Mouse (Mus musculus) forebrain, embryonic 10.5 days (tissue): Measurements from ENCODE around the gene Nptxr. TPM values are rescaled to one million over a fixed set of nuclear protein-coding genes. Genes with fewer than 3 reads are reported as not detected.

ENCODE experiments used
- DNase-seq: peaks from one replicate; pipeline ENCODE4 v3.0.0-alpha.2; 2017; ENCODE audit warnings: low spot score; ENCODE audit errors: extremely low spot score
- H3K27ac ChIP-seq: fragments of 300-500 bp; sonication (generic); 2 replicates; pipeline ENCODE4 v1.5.1; 2016; ENCODE audit warnings: mild to moderate bottlenecking
- H3K27me3 ChIP-seq: fragments of 300-500 bp; sonication (generic); 2 replicates; pipeline ENCODE4 v1.6.1; 2016; ENCODE audit warnings: mild to moderate bottlenecking; ENCODE audit not compliant: poor library complexity, severe bottlenecking
- H3K36me3 ChIP-seq: fragments of 300-500 bp; sonication (generic); replicated peaks from 2 replicates; pipeline ENCODE4 v1.6.1; 2016; ENCODE audit warnings: mild to moderate bottlenecking, moderate library complexity
- H3K4me1 ChIP-seq: fragments of 300-500 bp; sonication (generic); 2 replicates; pipeline ENCODE4 v1.6.1; 2016
- H3K4me3 ChIP-seq: fragments of 300-500 bp; sonication (generic); 2 replicates; pipeline ENCODE4 v1.5.1; 2016; ENCODE audit warnings: mild to moderate bottlenecking, moderate library complexity
- H3K9me3 ChIP-seq: fragments of 300-500 bp; sonication (generic); 2 replicates; pipeline ENCODE4 v1.6.1; 2016; ENCODE audit warnings: mild to moderate bottlenecking, moderate library complexity
- WGBS: fragments of 180-500 bp; shearing (Covaris S2); methylation state at CpG from one replicate; pipeline ENCODE4 v1.1.7; 2016; 5-methylcytosine and 5-hydroxymethylcytosine counted together
- polyA plus RNA-seq: library from polyadenylated mRNA; unstranded; fragments of >200 nt; fragmentation: Nextera tagmentation; extraction: Ambion mirVana; gene quantifications from 2 replicates; pipeline ENCODE4 v1.2.1, GENCODE M21; 2016

The Nptxr gene
- polyA plus RNA-seq, 1 experiment from 2014 or later, result 1.6 TPM

DNA sequence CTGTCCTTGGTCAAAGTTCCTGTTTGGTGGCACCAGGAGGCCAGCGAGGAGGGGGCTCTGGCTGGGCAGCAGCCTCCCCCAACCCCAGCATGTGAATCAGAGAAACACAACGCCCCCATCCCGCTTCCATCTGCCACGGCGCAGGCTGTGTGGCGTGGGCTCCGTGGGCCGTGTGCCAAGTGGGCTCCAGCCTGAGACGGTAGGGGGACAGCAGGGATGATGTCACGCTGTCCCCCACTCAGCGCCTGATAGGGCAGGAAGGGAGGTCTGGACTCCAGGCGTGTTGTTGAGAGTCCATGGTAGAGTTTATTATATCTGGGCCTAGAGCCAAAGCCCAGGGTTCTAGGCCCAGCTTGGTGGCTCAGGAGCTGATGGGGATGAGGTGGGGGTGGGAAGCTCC lies 8.3 kb downstream of the Nptxr start:
- Histone ChIP-seq H3K27ac (no peak overlapping the region), H3K4me3 (no peak overlapping the region), H3K27me3 (peaks cover 45% of the 10 kb centered on the region), H3K4me1 (peaks cover 12% of the 10 kb centered on the region), H3K36me3 (no peaks in the 10 kb centered on the region), H3K9me3 (no peaks in the 10 kb centered on the region)
- 92% methylated on average over 12 of the region's 12 CpGs for WGBS
- DNase-seq, result no peak

DNA sequence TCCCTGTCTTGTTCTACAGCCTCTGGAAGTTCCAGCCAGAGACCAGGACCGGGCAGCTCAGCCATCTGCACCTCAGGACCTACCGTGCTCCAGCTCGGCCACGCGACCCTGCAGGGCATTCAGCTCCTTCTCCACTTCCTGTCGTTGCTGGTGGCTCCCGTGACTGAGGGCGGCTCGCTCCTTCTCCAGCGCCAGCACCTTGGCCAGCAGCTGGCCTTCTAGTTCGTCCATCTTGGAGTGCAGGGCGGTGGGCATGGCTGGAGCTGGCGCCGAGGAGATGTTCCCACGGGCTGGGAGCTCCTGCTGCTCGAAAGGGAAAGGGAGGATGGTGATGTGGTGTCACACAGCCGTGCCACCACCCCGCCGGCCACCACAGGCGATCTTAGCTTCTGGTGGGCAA lies 10.4 kb downstream of the Nptxr start:
- Histone ChIP-seq H3K36me3 (no peaks in the 10 kb centered on the region), H3K4me3 (no peak overlapping the region), H3K27ac (no peak overlapping the region), H3K9me3 (no peaks in the 10 kb centered on the region), H3K4me1 (peaks cover 19% of the 10 kb centered on the region), H3K27me3 (peaks cover 32% of the 10 kb centered on the region)
- DNase-seq, result no peak
- WGBS, result 36% methylated on average over 20 of the region's 20 CpGs

DNA sequence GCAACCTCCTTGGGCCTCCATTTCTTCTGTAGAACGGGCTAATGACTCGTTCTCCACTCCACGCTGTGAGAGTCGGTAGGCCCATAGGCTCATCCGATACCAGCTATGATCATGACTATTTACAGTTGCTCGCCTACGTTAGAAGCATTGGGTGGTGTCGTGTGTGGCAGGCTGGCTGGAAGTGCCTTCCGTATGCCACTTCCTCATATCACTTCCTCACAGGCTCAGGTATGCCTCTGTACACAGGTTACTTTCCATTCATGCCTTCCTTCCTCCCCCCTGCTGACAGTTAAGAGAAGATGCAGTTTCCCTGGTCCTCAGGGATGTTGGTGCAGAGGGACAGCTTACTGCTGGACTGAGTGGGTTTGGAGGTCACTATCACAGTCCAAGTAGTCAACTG lies 11.5 kb downstream of the Nptxr start:
- no peak overlapping the region for H3K4me3 ChIP-seq
- DNase-seq, result no peak
- H3K27ac ChIP-seq, result no peak overlapping the region
- peaks cover 32% of the 10 kb centered on the region for H3K27me3 ChIP-seq
- H3K4me1 ChIP-seq, result peaks cover 21% of the 10 kb centered on the region
- H3K36me3 ChIP-seq, result no peaks in the 10 kb centered on the region
- no peaks in the 10 kb centered on the region for H3K9me3 ChIP-seq
- 97% methylated on average over 9 of the region's 9 CpGs for WGBS

DNA sequence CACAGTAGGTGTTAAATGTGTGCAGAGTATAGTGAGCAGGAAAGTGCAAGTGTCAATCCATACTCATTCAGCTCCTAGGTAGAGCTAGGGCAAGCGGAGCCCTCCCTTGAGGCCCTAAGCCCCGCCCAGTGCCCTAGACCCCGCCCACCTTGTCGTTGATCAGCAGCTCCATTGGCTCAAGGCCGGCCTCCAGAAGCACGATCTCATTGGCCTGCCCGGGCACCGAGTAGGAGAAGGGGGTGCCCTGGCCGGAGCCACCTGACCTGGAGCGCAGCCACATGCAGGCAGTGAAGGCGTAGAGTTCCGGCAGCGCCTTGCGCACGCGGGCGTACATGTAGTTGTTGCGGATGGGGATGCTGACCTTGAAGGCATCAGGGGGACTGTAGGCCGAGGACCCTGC lies 12.1 kb downstream of the Nptxr start:
- peak; percentile 52 for DNase-seq
- Histone ChIP-seq H3K36me3 (no peaks in the 10 kb centered on the region), H3K4me1 (peaks cover 27% of the 10 kb centered on the region), H3K27me3 (peaks cover 32% of the 10 kb centered on the region), H3K4me3 (peak overlapping the region; percentile 36), H3K27ac (no peak overlapping the region), H3K9me3 (no peaks in the 10 kb centered on the region)
- WGBS, result 20% methylated on average over 19 of the region's 19 CpGs

DNA sequence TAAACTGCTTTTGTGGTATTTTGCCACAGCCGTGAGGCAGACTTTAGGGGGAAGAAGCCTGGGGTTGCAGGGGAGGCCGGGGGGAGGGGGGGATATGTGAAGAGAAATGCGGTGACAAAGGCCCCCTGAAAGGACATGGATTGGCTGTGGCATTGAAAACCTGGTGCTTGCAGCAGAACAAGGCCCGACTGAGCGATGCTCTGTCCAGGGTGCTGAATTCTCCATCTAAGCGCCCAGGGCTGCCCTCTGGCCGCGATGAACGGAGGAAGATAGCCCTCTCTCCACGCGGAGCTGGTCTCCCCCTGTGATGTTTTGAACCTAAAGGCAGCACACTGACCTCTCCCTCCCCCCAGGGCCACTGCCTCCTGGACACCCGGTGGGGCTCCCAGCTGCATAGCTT lies 13.1 kb downstream of the Nptxr start:
- no peaks in the 10 kb centered on the region for H3K9me3 ChIP-seq
- H3K27ac ChIP-seq, result no peak overlapping the region
- WGBS, result 5% methylated on average over 12 of the region's 12 CpGs
- no peaks in the 10 kb centered on the region for H3K36me3 ChIP-seq
- H3K27me3 ChIP-seq, result peaks cover 32% of the 10 kb centered on the region
- peaks cover 33% of the 10 kb centered on the region for H3K4me1 ChIP-seq
- no peak overlapping the region for H3K4me3 ChIP-seq
- DNase-seq, result peak; percentile 70

DNA sequence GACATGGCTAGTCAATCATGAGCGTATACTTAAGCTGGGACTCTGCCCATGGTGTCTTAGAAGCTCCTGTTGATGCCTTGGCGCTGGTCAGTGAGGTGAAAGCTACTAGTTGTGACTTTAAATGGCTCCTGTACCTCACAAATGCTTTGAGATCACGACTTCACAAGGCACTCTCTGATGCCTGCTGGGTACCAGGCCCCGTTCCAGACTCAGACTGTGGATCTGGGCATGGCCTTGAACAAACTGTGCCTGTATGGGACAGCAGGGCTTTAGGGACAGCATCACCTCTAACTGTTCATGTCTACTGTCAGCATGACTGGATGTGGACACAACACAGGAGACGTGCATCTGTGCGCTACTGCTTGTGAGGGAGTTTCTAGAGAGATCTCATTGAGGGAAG lies 13.7 kb downstream of the Nptxr start:
- Histone ChIP-seq H3K27me3 (peaks cover 32% of the 10 kb centered on the region), H3K4me1 (peaks cover 33% of the 10 kb centered on the region), H3K4me3 (no peak overlapping the region), H3K9me3 (no peaks in the 10 kb centered on the region), H3K36me3 (no peaks in the 10 kb centered on the region), H3K27ac (no peak overlapping the region)
- no peak for DNase-seq
- WGBS, result 85% methylated on average over 6 of the region's 6 CpGs

DNA sequence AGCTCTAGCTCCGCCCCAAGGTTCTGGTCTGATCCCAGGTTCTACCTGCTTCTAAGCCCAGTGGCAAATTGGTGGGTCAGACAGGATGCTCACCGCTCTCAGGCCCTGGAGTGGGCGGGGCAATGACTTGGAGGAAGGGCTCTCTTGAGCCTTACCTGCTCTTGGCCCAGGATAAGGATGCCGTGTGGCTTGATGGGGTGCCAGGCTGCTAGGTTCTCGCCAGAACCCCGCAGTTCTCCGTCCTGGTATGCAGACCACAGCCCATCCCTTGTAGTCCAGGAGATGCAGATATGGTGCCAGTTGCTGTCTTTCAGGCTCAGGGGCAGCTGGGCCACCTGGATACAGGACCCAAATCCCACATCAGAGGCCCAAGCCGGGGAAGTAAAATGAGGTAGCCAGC lies 14.5 kb downstream of the Nptxr start:
- H3K4me3 ChIP-seq, result no peak overlapping the region
- H3K9me3 ChIP-seq, result no peaks in the 10 kb centered on the region
- WGBS, result 52% methylated on average over 8 of the region's 8 CpGs
- DNase-seq, result no peak
- H3K27ac ChIP-seq, result no peak overlapping the region
- no peaks in the 10 kb centered on the region for H3K36me3 ChIP-seq
- peaks cover 33% of the 10 kb centered on the region for H3K4me1 ChIP-seq
- H3K27me3 ChIP-seq, result peaks cover 28% of the 10 kb centered on the region

DNA sequence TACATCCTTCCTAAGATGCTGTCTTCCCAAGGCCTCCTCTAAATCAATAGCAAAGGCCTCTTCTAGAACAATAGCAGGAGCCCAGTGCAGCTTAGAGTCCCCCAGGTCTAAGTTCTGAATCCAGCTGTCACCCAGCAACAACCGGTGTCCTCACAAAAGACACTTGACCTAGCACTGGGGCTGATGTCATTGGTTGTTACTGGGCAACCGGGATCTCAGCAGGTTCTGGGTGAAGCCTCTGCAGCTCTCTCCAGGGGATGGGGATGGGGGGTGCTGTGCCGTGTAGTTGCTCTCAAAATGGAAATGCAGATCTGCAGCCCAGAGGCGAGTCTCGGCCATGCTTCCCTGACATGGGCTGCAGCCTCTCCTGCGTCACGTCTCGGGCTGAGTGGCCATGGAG lies 16.8 kb downstream of the Nptxr start:
- Histone ChIP-seq H3K27me3 (peaks cover 15% of the 10 kb centered on the region), H3K36me3 (no peaks in the 10 kb centered on the region), H3K4me3 (no peak overlapping the region), H3K4me1 (peaks cover 32% of the 10 kb centered on the region), H3K27ac (no peak overlapping the region), H3K9me3 (no peaks in the 10 kb centered on the region)
- 58% methylated on average over 8 of the region's 8 CpGs for WGBS
- no peak for DNase-seq

DNA sequence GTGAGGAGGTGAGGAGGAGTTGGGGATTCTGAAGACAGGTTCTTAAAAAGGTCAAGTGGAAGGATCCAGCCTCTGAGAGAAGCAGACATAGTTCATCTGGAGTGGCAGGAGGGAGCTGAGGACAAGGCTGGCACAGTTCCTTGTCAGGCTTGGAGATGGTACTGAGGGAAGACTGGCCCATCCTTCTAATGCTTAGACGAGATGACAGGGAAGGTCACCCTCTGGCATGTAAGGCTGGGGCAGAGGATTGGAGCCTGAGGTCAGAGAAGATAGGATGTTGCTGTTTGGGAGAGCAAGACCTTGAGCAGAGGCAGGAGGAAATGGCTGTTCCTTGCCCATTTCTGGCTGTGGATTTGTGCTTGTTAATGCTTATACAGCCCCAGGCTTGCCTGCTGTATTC lies 19.5 kb downstream of the Nptxr start:
- WGBS, result 76% methylated on average over 1 of the region's 1 CpGs

DNA sequence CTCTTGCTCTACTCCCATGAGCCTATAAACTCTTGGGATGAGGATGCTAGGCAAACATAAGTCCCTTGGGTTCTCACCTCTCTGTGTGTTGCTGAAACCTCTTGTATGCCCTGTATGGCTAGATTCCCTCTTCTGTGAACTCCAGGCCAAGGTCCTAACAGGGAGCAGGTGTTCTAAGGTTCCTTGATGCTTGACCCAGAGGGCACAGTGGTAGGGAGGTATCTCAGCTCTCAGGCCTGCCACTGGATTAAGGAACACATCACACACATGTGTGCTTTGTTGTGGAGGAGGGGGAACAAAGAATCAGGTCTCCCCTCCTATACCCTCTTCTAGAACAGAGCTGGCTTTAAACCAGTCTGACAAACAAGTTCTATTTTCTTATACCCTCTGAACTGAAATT lies 26.8 kb downstream of the Nptxr start, which contains the start of gene Dnal4:
TSS of gene Dnal4 (minus strand) at position 101 of the 400 bp plus-strand sequence.
- Histone ChIP-seq H3K9me3 (no peaks in the 10 kb centered on the region), H3K27me3 (no peaks in the 10 kb centered on the region), H3K4me1 (peaks cover 26% of the 10 kb centered on the region), H3K27ac (no peak within 1 kb of the TSS), H3K36me3 (no peaks in the 10 kb centered on the region), H3K4me3 (no peak within 1 kb of the TSS)
- no peak for DNase-seq

More for the DNA sequence above, 19.5 kb downstream of the Nptxr start:
- DNase-seq, result no peak
- peaks cover 18% of the 10 kb centered on the region for H3K4me1 ChIP-seq
- no peak overlapping the region for H3K4me3 ChIP-seq
- no peaks in the 10 kb centered on the region for H3K9me3 ChIP-seq
- H3K27ac ChIP-seq, result no peak overlapping the region
- H3K36me3 ChIP-seq, result no peaks in the 10 kb centered on the region
- no peaks in the 10 kb centered on the region for H3K27me3 ChIP-seq

DNA sequence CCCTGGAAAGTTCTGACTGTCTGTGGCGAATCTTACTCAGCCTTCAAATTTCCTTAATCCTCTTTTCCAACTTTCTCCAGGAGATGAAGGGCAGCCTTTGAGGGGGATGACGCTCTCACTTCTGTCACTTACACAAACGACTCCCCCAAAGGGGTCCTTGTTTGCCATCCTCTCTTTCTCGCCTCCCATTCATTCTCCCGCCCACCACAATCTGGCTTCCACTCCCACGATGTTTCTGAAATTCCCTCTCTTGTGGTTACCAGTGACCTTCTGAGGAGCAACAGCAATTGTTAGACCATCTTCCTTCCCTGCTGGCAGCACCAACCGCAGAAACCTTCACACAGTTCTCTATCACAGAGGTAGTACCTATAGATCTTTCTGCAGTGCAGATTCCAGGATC lies 28.9 kb downstream of the Nptxr start:
- Histone ChIP-seq H3K27me3 (no peaks in the 10 kb centered on the region), H3K4me1 (peaks cover 31% of the 10 kb centered on the region), H3K4me3 (no peak overlapping the region), H3K9me3 (no peaks in the 10 kb centered on the region), H3K27ac (no peak overlapping the region), H3K36me3 (no peaks in the 10 kb centered on the region)
- DNase-seq, result no peak
- WGBS, result 68% methylated on average over 7 of the region's 7 CpGs

DNA sequence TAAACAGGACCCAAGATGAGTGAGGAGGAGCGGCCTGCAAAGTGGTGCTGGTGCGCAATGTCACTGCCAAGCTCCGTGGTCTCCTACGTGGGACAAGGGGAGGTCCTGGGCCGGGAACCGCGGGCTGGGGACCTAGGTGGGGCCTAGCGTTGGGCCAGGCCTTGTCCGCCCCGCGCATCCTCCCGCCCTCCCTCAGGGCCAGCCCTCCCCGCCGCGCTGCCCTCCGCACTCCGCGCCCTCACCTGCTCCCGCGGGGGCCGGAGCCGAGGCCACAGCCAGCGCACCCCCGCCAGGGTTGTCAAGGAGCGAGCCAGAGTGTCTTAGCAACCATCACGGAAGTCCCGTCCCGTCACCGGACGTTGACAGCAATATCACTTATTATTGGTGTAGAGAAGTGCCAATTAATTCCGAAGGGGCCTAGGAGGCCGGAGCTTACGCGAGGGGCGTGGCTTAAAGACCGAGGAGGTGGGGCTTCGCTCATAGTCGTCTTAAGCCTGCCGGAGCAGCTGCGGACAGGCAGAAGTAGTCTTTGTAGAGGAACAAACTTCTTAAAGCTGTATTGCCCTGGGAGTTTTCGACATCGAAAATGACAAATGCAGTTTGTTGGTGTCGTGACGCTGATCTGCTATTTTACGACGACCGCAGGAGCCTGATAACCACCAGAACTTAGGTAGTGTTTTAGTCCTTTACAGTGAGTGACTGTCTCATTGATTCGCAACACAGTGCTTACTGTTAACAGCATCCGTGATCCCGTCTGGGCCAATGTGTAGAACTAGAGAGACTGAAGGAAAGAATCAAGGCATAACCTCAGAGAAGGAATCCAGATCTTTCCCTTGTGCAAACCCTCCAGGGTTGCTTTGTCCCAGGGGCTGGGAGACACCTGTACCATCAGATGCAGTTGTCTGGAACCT lies 30.2 kb downstream of the Nptxr start:
- Histone ChIP-seq H3K27me3 (no peaks in the 10 kb centered on the region), H3K9me3 (no peaks in the 10 kb centered on the region), H3K27ac (peak overlapping the region; percentile 91), H3K36me3 (no peaks in the 10 kb centered on the region), H3K4me3 (peak overlapping the region; percentile 92), H3K4me1 (peaks cover 42% of the 10 kb centered on the region)
- WGBS, result under 1% methylated on average over 50 of the region's 50 CpGs
- peak; percentile 95 for DNase-seq

DNA sequence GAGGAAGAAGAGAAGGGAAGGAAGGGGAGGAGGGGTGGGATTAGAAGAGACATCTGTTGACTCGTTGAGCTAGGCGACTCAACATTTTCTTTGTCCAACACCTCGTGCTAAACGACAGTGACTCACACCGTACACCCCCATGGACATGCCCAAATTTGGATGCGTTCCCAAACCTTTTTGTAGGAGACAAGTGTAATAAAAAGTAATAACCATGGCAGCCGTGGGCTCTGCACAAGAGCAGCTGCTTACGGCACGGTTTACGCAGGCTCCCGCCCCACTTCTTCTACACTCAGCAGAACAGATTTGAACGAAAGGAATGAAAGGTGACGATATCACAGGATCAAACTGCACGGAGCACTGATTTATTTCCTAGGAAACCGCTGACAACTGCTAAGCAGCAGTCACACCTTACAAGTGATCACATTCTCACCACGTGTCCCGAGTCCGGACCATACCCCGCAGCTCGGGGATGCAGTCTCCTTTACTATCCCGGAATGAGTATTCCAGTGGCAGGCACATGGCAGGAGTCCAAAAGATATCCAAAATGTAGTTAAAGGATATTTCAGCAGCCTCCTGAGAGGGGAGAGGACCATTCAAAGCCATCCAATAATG lies 33.8 kb downstream of the Nptxr start:
- H3K4me1 ChIP-seq, result peaks cover 50% of the 10 kb centered on the region
- 91% methylated on average over 21 of the region's 21 CpGs for WGBS
- no peak for DNase-seq
- H3K36me3 ChIP-seq, result no peaks in the 10 kb centered on the region; the same call in 1 of the 2 replicates
- H3K4me3 ChIP-seq, result no peak overlapping the region
- no peaks in the 10 kb centered on the region for H3K27me3 ChIP-seq
- H3K9me3 ChIP-seq, result no peaks in the 10 kb centered on the region
- no peak overlapping the region for H3K27ac ChIP-seq
